Comparison of ENCODE assay signal across 7 mouse cellular contexts in genomic region chr7:45460377-45460776, GRCm38 (mm10). TPM values are rescaled to one million over a fixed set of nuclear protein-coding genes. Genes with fewer than 3 reads are reported as not detected.
DNase-seq lines count a peak whose midpoint lies in the region; ATAC-seq and TF ChIP-seq lines count a peak whose summit lies in the region.

No protein-coding gene starts in this region.

- 79% methylated on average over 7 of the region's 7 CpGs for WGBS in forebrain, embryonic 15.5 days
- 59% methylated on average over 7 of the region's 7 CpGs for WGBS in kidney, postnatal 0 days
- WGBS in neural tube, embryonic 12.5 days: 82% methylated on average over 7 of the region's 7 CpGs

- H3K4me1 ChIP-seq in testis, adult 2 months (ENCODE audit: control insufficient read depth, insufficient read depth, low read length): peaks cover 21% of the 10 kb centered on the region
- peaks cover 43% of the 10 kb centered on the region for H3K4me1 ChIP-seq in forebrain, embryonic 15.5 days
- H3K4me1 ChIP-seq in kidney, postnatal 0 days (replicated peaks; ENCODE audit: insufficient read depth, low read length): peaks cover 22% of the 10 kb centered on the region
- peaks cover 38% of the 10 kb centered on the region for H3K4me1 ChIP-seq in neural tube, embryonic 12.5 days

- H3K4me3 ChIP-seq in testis, adult 2 months (ENCODE audit: control insufficient read depth, low read depth, low read length): no peak overlapping the region
- H3K4me3 ChIP-seq in forebrain, embryonic 15.5 days: peak overlapping the region; percentile 93
- peak overlapping the region; percentile 83; the same call in 1 of the 2 replicates for H3K4me3 ChIP-seq in kidney, postnatal 0 days (replicated peaks; ENCODE audit: low read depth, low read length)
- H3K4me3 ChIP-seq in neural tube, embryonic 12.5 days: peak overlapping the region; percentile 72; the same call in 1 of the 2 replicates

- H3K4me2 ChIP-seq in forebrain, embryonic 15.5 days (replicated peaks): peak overlapping the region; percentile 56
- H3K4me2 ChIP-seq in kidney, postnatal 0 days (ENCODE audit: low read length): peak overlapping the region; percentile 58
- H3K4me2 ChIP-seq in neural tube, embryonic 12.5 days (replicated peaks): peak overlapping the region; percentile 59

- peak; percentile 2; the same call in 1 of the 2 replicates for ATAC-seq in forebrain, embryonic 15.5 days (replicated peaks)
- ATAC-seq in kidney, postnatal 0 days (replicated peaks; ENCODE audit: low FRiP score, low read depth): peak; percentile 8; the same call in 1 of the 2 replicates
- peak; percentile 7; the same call in 1 of the 2 replicates for ATAC-seq in neural tube, embryonic 12.5 days (ENCODE audit: low FRiP score, low read depth)

- H3K27me3 ChIP-seq in testis, adult 2 months (ENCODE audit: control insufficient read depth, insufficient read depth, low read length): no peaks in the 10 kb centered on the region
- H3K27me3 ChIP-seq in forebrain, embryonic 15.5 days: no peaks in the 10 kb centered on the region
- H3K27me3 ChIP-seq in kidney, postnatal 0 days (ENCODE audit: insufficient read depth, low read length): no peaks in the 10 kb centered on the region
- H3K27me3 ChIP-seq in neural tube, embryonic 12.5 days (replicated peaks): no peaks in the 10 kb centered on the region

- no peaks in the 10 kb centered on the region for H3K9me3 ChIP-seq in forebrain, embryonic 15.5 days
- no peaks in the 10 kb centered on the region for H3K9me3 ChIP-seq in kidney, postnatal 0 days (replicated peaks; ENCODE audit: low read length)
- H3K9me3 ChIP-seq in neural tube, embryonic 12.5 days: no peaks in the 10 kb centered on the region

- no peaks in the 10 kb centered on the region for H3K36me3 ChIP-seq in testis, adult 2 months (ENCODE audit: control insufficient read depth, insufficient read depth, low read length)
- peaks cover 48% of the 10 kb centered on the region for H3K36me3 ChIP-seq in forebrain, embryonic 15.5 days
- H3K36me3 ChIP-seq in kidney, postnatal 0 days (ENCODE audit: insufficient read depth, low read length): peaks cover 18% of the 10 kb centered on the region; the same call in 1 of the 2 replicates
- H3K36me3 ChIP-seq in neural tube, embryonic 12.5 days: peaks cover 48% of the 10 kb centered on the region

- peak overlapping the region; percentile 85 for H3K27ac ChIP-seq in testis, adult 2 months (ENCODE audit: control insufficient read depth, insufficient read depth, low read depth, low read length)
- H3K27ac ChIP-seq in forebrain, embryonic 15.5 days (replicated peaks): peak overlapping the region; percentile 96
- H3K27ac ChIP-seq in kidney, postnatal 0 days: peak overlapping the region; percentile 89
- H3K27ac ChIP-seq in neural tube, embryonic 12.5 days: peak overlapping the region; percentile 58; the same call in 1 of the 2 replicates

- H3K9ac ChIP-seq in forebrain, embryonic 15.5 days (replicated peaks): peak overlapping the region; percentile 41
- peak overlapping the region; percentile 35 for H3K9ac ChIP-seq in kidney, postnatal 0 days (ENCODE audit: low read depth, low read length)
- H3K9ac ChIP-seq in neural tube, embryonic 12.5 days: 0 out of 2 replicates have a peak overlapping the region, but pooled peaks have one; percentile 26

- no peak for DNase-seq in testis, postnatal 14 days (ENCODE audit: low spot score)
- DNase-seq in kidney, postnatal 0 days (ENCODE audit: low spot score): no peak
- no peak for DNase-seq in layer of hippocampus, adult 8-10 months (ENCODE audit: low spot score in 2 of 2)
- no peak for DNase-seq in left cerebral cortex, adult 8-10 months (ENCODE audit: low spot score in 2 of 2)

- TF ChIP-seq POLR2A in testis, adult 2 months (IDR thresholded peaks at IDR 0.05; ENCODE audit: control insufficient read depth, low read depth, low read length): no peak

- no peak for TF ChIP-seq CTCF in testis, adult 2 months (IDR thresholded peaks at IDR 0.05; ENCODE audit: control insufficient read depth, insufficient read depth, insufficient replicate concordance, low read depth, low read length)
- TF ChIP-seq CTCF in kidney, postnatal 0 days (IDR thresholded peaks at IDR 0.05; ENCODE audit: low read depth): no peak

RNA-seq across cellular contexts. Expression of gene Ftl1, which starts 0.7 kb away (rescaled TPM):
- polyA plus RNA-seq in testis, adult 2 months (2012; rRNA removed): 152 and 188 TPM in 2 replicates
- polyA plus RNA-seq in forebrain, embryonic 15.5 days (2015; fragmentation: Nextera tagmentation; extraction: Ambion mirVana): 6,132 and 6,335 TPM in 2 replicates
- polyA plus RNA-seq in kidney, postnatal 0 days (2015; fragmentation: Nextera tagmentation; extraction: Ambion mirVana): 6,674 and 7,026 TPM in 2 replicates
- 5,746 and 6,117 TPM in 2 replicates for polyA plus RNA-seq in neural tube, embryonic 12.5 days (2016; fragmentation: Nextera tagmentation; extraction: Ambion mirVana)
- 100 to 1,000 TPM; 176 to 331 (median 227) TPM for total RNA-seq in layer of hippocampus, adult 8-10 months (2022)
- total RNA-seq in left cerebral cortex, adult 8-10 months (2022): 100 to 1,000 TPM; 206 to 283 (median 229) TPM

RNA-seq across cellular contexts. Expression of gene Bax, which starts 6.3 kb away (rescaled TPM):
- polyA plus RNA-seq in testis, adult 2 months (2012; rRNA removed): 24.9 and 26.3 TPM in 2 replicates
- polyA plus RNA-seq in forebrain, embryonic 15.5 days (2015; fragmentation: Nextera tagmentation; extraction: Ambion mirVana): 288 and 289 TPM in 2 replicates
- polyA plus RNA-seq in kidney, postnatal 0 days (2015; fragmentation: Nextera tagmentation; extraction: Ambion mirVana): 183 and 194 TPM in 2 replicates
- 262 and 276 TPM in 2 replicates for polyA plus RNA-seq in neural tube, embryonic 12.5 days (2016; fragmentation: Nextera tagmentation; extraction: Ambion mirVana)
- 10 to 100 TPM; 70.0 to 78.6 (median 73.2) TPM for total RNA-seq in layer of hippocampus, adult 8-10 months (2022)
- 10 to 100 TPM; 57.8 to 78.7 (median 67.0) TPM for total RNA-seq in left cerebral cortex, adult 8-10 months (2022)

RNA-seq across cellular contexts. Expression of gene Tulp2, which starts 21.3 kb away (rescaled TPM):
- 879 and 1,010 TPM in 2 replicates for polyA plus RNA-seq in testis, adult 2 months (2012; rRNA removed)
- polyA plus RNA-seq in forebrain, embryonic 15.5 days (2015; fragmentation: Nextera tagmentation; extraction: Ambion mirVana): 0.14 and 0.18 TPM in 2 replicates
- polyA plus RNA-seq in kidney, postnatal 0 days (2015; fragmentation: Nextera tagmentation; extraction: Ambion mirVana): 0.93 and 1.1 TPM in 2 replicates
- 0.41 and 0.60 TPM in 2 replicates for polyA plus RNA-seq in neural tube, embryonic 12.5 days (2016; fragmentation: Nextera tagmentation; extraction: Ambion mirVana)
- not detected for total RNA-seq in layer of hippocampus, adult 8-10 months (2022)
- total RNA-seq in left cerebral cortex, adult 8-10 months (2022): not detected

RNA-seq across cellular contexts. Expression of gene Ruvbl2, which starts 22.5 kb away (rescaled TPM):
- polyA plus RNA-seq in testis, adult 2 months (2012; rRNA removed): 173 and 197 TPM in 2 replicates
- 142 and 144 TPM in 2 replicates for polyA plus RNA-seq in forebrain, embryonic 15.5 days (2015; fragmentation: Nextera tagmentation; extraction: Ambion mirVana)
- polyA plus RNA-seq in kidney, postnatal 0 days (2015; fragmentation: Nextera tagmentation; extraction: Ambion mirVana): 94.6 and 98.9 TPM in 2 replicates
- 126 and 127 TPM in 2 replicates for polyA plus RNA-seq in neural tube, embryonic 12.5 days (2016; fragmentation: Nextera tagmentation; extraction: Ambion mirVana)
- 10 to 100 TPM; 31.7 to 38.7 (median 35.4) TPM for total RNA-seq in layer of hippocampus, adult 8-10 months (2022)
- total RNA-seq in left cerebral cortex, adult 8-10 months (2022): 10 to 100 TPM; 30.0 to 37.5 (median 32.0) TPM

RNA-seq across cellular contexts. Expression of gene Gys1, which starts 25.7 kb away (rescaled TPM):
- polyA plus RNA-seq in testis, adult 2 months (2012; rRNA removed): 1.7 and 2.3 TPM in 2 replicates
- polyA plus RNA-seq in forebrain, embryonic 15.5 days (2015; fragmentation: Nextera tagmentation; extraction: Ambion mirVana): 19.4 and 19.6 TPM in 2 replicates
- polyA plus RNA-seq in kidney, postnatal 0 days (2015; fragmentation: Nextera tagmentation; extraction: Ambion mirVana): 26.0 and 26.9 TPM in 2 replicates
- polyA plus RNA-seq in neural tube, embryonic 12.5 days (2016; fragmentation: Nextera tagmentation; extraction: Ambion mirVana): 31.8 and 32.7 TPM in 2 replicates
- total RNA-seq in layer of hippocampus, adult 8-10 months (2022): 10 to 100 TPM; 16.0 to 23.3 (median 20.2) TPM
- 10 to 100 TPM; 14.7 to 16.4 (median 15.1) TPM for total RNA-seq in left cerebral cortex, adult 8-10 months (2022)

Comparison
In these comparisons a context has a peak if more than half of its experiments do, and no peak if none do; other contexts are left out.
1. RNA of gene Ftl1, which starts 0.7 kb away (polyA plus RNA-seq): 6,674 to 7,026 TPM in kidney, postnatal 0 days, 6,132 to 6,335 TPM in forebrain, embryonic 15.5 days and 5,746 to 6,117 TPM in neural tube, embryonic 12.5 days; 152 to 188 TPM in testis, adult 2 months; every median in the first group is over 10 times any median in the second.
2. RNA of gene Tulp2, which starts 21.3 kb away (polyA plus RNA-seq): 879 to 1,010 TPM in testis, adult 2 months; 0.93 to 1.1 TPM in kidney, postnatal 0 days, 0.41 to 0.60 TPM in neural tube, embryonic 12.5 days and 0.14 to 0.18 TPM in forebrain, embryonic 15.5 days; every median in the first group is over 100 times any median in the second.
3. Peak in every context shown above with its lines, with median percentiles within 50 percentile points of each other: H3K27ac ChIP-seq, ATAC-seq, H3K4me2 ChIP-seq and H3K9ac ChIP-seq.